Mouse (Mus musculus): ENCODE measurements around the gene Arfgap2. TPM values are rescaled to one million over a fixed set of nuclear protein-coding genes. Genes with fewer than 3 reads are reported as not detected.

Gene Arfgap2
- total RNA-seq, 2 experiments from 2014 or later: 53.9 to 59.8 TPM

GRCm38 (mm10) chr2:91305926-91306325, 41.2 kb downstream of the Arfgap2 start:
- no peak for DNase-seq
- intact Hi-C loops (cut with DNase I): no loop called here

- intact Hi-C loops (cut with DNase I): no loop called here
- no peak for DNase-seq
Observed at GRCm38 (mm10) chr2:91306589-91306988, 41.8 kb downstream of the Arfgap2 start.

GRCm38 (mm10) chr2:91308680-91309079, 43.9 kb downstream of the Arfgap2 start:
- no peak for DNase-seq
- intact Hi-C loops (cut with DNase I): no loop called here

- intact Hi-C loops (cut with DNase I): no loop called here
- DNase-seq: no peak
Observed at GRCm38 (mm10) chr2:91309546-91309945, 44.8 kb downstream of the Arfgap2 start.

- intact Hi-C loops (cut with DNase I): no loop called here
Observed at GRCm38 (mm10) chr2:91312578-91313311, 48.0 kb downstream of the Arfgap2 start.

GRCm38 (mm10) chr2:91314184-91314583, 49.4 kb downstream of the Arfgap2 start:
- intact Hi-C loops (cut with DNase I): no loop called here
- no peak for DNase-seq

More at GRCm38 (mm10) chr2:91312578-91313311, 48.0 kb downstream of the Arfgap2 start:
- no peak for DNase-seq

- intact Hi-C loops (cut with DNase I): no loop called here
Observed at GRCm38 (mm10) chr2:91320559-91321529, 56.1 kb downstream of the Arfgap2 start.

GRCm38 (mm10) chr2:91321923-91322322, 57.1 kb downstream of the Arfgap2 start:
- intact Hi-C loops (cut with DNase I): no loop called here

More at GRCm38 (mm10) chr2:91320559-91321529, 56.1 kb downstream of the Arfgap2 start:
- no peak for DNase-seq

GRCm38 (mm10) chr2:91322490-91322889, 57.7 kb downstream of the Arfgap2 start:
- intact Hi-C loops (cut with DNase I): no loop called here
- DNase-seq: no peak

More at GRCm38 (mm10) chr2:91321923-91322322, 57.1 kb downstream of the Arfgap2 start:
- DNase-seq: no peak

GRCm38 (mm10) chr2:91324346-91324745, 59.6 kb downstream of the Arfgap2 start:
- no peak for DNase-seq
- intact Hi-C loops (cut with DNase I): no loop called here

- peak; percentile 32 for DNase-seq
- intact Hi-C loops (cut with DNase I): no loop called here
Observed at GRCm38 (mm10) chr2:91324761-91325421, 60.1 kb downstream of the Arfgap2 start.

Other genes with a start within 250 kb of the Arfgap2 start
- gene Rapsn, start 229.4 kb upstream of the Arfgap2 start, total RNA-seq (2021): not detected
- 100 to 1,000 TPM; 190 to 192 TPM for gene Psmc3, start 211.0 kb upstream of the Arfgap2 start, total RNA-seq (2021)
- 10 to 100 TPM; 30.6 to 41.6 TPM for gene Slc39a13, start 194.6 kb upstream of the Arfgap2 start, total RNA-seq (2021)
- gene Spi1, start 182.6 kb upstream of the Arfgap2 start, total RNA-seq (2021): 1 to 10 TPM; 3.0 to 3.2 TPM
- gene Mybpc3, start 146.8 kb upstream of the Arfgap2 start, total RNA-seq (2021): not detected
- gene Madd, start 81.1 kb upstream of the Arfgap2 start, total RNA-seq (2021): 100 to 1,000 TPM; 125 to 135 TPM
- gene Nr1h3, start 62.1 kb upstream of the Arfgap2 start, total RNA-seq (2021): 1 to 10 TPM; 1.1 to 1.4 TPM
- gene Acp2, start 62.1 kb upstream of the Arfgap2 start, total RNA-seq (2021): 10 to 100 TPM; 38.4 to 43.1 TPM
- 10 to 100 TPM; 12.3 to 12.8 TPM for gene Ddb2, start 28.0 kb upstream of the Arfgap2 start, total RNA-seq (2021)
- gene Pacsin3, start 9.0 kb upstream of the Arfgap2 start, total RNA-seq (2021): 10 to 100 TPM; 15.3 to 22.4 TPM
- 100 to 1,000 TPM; 106 to 109 TPM for gene 1110051M20Rik, start 179.7 kb downstream of the Arfgap2 start, total RNA-seq (2021)
- 10 to 100 TPM; 14.4 to 15.4 TPM for gene Lrp4, start 192.5 kb downstream of the Arfgap2 start, total RNA-seq (2021)